Mouse (Mus musculus): ENCODE results near the gene Gm21719. TPM values are rescaled to one million over a fixed set of nuclear protein-coding genes. Genes with fewer than 3 reads are reported as not detected.
"Not testable (repeated sequence)": the region's sequence is repeated elsewhere in the genome, so short reads cannot be mapped to it uniquely, and the experiment has no call there.

Gm21719 gene
- not detected in 2 replicates for polyA plus RNA-seq (2015; fragmentation: Nextera tagmentation; extraction: Ambion mirVana)

DNA sequence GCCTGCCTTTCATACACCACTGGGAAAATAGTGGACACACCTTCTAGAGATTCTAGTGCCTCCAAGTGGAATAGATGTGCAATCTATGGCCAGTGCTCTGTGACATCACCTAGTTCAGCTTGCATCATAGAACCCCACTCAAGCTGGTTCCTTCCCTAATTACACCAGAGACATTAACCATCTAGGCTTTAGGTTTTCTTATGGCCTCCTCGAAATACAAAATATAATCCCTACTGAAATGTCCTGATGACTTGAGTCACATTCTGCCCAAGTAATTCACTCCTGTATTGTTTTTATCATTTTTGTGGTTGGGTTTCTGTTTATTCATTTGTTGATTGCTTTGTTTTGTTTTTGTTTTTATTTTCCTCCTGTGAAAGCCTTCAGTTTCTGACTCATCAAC, at the start of gene Gm21719:
Gene Gm21719, minus strand, starts transcription at position 101 of the 400 bp plus-strand sequence.
- not testable (repeated sequence) for H3K4me2 ChIP-seq (ENCODE audit: low read depth, low read length); H3K4me3 ChIP-seq (ENCODE audit: low read length); H3K27ac ChIP-seq (ENCODE audit: low read length); H3K9me3 ChIP-seq (ENCODE audit: control insufficient read depth, low read length); H3K36me3 ChIP-seq (ENCODE audit: control insufficient read depth, insufficient read depth, low read length); H3K4me1 ChIP-seq (replicated peaks; ENCODE audit: control insufficient read depth, insufficient read depth, low read length); ATAC-seq (ENCODE audit: low read depth); H3K27me3 ChIP-seq (ENCODE audit: control insufficient read depth, insufficient read depth, low read depth, low read length); H3K9ac ChIP-seq (ENCODE audit: low read length)
- WGBS: 43% methylated on average over 1 of the region's 1 CpGs

Other genes with a start within 250 kb of the Gm21719 start
- not detected in 2 replicates for gene Gm28919, start 99.3 kb downstream of the Gm21719 start, polyA plus RNA-seq (2015; fragmentation: Nextera tagmentation; extraction: Ambion mirVana)
- not detected in 2 replicates for gene Gm20830, start 235.4 kb upstream of the Gm21719 start, polyA plus RNA-seq (2015; fragmentation: Nextera tagmentation; extraction: Ambion mirVana)

All from lung, embryonic 16.5 days (tissue).